In the genomic region with DNA sequence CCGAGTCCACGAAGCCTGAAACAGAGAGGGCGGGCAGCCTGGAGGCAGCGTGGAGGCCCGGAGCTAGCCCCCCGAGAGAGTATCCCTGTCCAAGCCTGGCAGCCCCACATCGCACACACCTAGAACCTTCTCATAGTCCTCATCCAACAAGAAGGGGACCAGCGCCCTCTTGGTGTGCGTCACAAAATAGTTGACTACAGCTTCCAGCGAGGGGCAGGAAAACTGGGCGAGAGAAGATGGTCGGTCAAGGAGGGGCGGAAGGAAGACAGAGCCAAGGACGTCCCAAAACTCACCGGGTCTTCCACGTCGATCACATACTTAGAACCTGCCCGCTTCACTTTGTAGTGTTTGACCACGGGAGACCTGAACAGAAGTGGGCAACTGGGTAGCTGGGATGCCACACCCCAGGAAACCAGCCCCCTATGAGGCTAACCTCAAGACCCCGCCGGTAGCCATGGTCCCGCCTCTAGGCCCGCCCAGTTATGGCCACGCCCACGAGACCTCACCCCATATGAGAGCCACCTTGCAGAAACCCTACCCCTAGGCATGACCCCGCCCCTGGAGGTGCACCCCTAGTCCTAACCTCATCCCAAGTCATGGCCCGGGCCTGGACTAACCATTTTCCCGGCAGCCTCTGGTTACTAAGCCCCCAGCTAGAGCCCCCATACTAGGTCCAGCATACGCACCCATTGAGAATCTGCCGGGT, we compare ENCODE assay signal across 9 mouse cellular contexts. TPM values are rescaled to one million over a fixed set of nuclear protein-coding genes. Genes with fewer than 3 reads are reported as not detected.
A peak's percentile ranks its signal among the peaks of the same experiment; 100 is the strongest.
DNase-seq lines count a peak whose midpoint lies in the region; ATAC-seq and TF ChIP-seq lines count a peak whose summit lies in the region.
"Had no signal": no experiment of that assay in that cellular context is flagged by ENCODE, and none has a peak within 500 bp of the region (broad histone marks: within the 10 kb centered on the region; RNA-seq: fewer than 3 reads in every experiment).

No protein-coding gene starts in this region.

- peak overlapping the region; percentile 10; the same call in 1 of the 2 replicates for H3K4me2 ChIP-seq in stomach, embryonic 14.5 days (replicated peaks; ENCODE audit: low read depth, low read length)
- no peak overlapping the region for H3K4me2 ChIP-seq in stomach, postnatal 0 days (replicated peaks; ENCODE audit: low read depth)
- H3K4me2 ChIP-seq in limb, embryonic 13.5 days (replicated peaks), result peak overlapping the region; percentile 39

- intact Hi-C loops in gastrocnemius, adult 2 months (cut with DNase I), result no loop called here

- 0 out of 2 replicates have a peak, but pooled peaks cover 4% of the 10 kb centered on the region for H3K36me3 ChIP-seq in stomach, embryonic 14.5 days (ENCODE audit: control insufficient read depth, insufficient read depth, low read length)
- H3K36me3 ChIP-seq in stomach, postnatal 0 days (ENCODE audit: control insufficient read depth, insufficient read depth, low read length), result no peaks in the 10 kb centered on the region; the same call in 1 of the 2 replicates
- peaks cover 20% of the 10 kb centered on the region for H3K36me3 ChIP-seq in limb, embryonic 13.5 days

- peak; percentile 22 for DNase-seq in gastrocnemius, adult 2 months
- DNase-seq in gastrocnemius, postnatal 25 days, result no peak
- DNase-seq in stomach, postnatal 0 days (ENCODE audit: low spot score), result no peak
- peak; percentile 65 for DNase-seq in testis, postnatal 10 days (ENCODE audit: low spot score)
- DNase-seq in natural killer cell, adult 2 months (ENCODE audit: low spot score in 2 of 2), result no peak
- DNase-seq in yolk sac, embryonic 10.5 days (ENCODE audit: low spot score), result no peak

- no peaks in the 10 kb centered on the region for H3K27me3 ChIP-seq in stomach, embryonic 14.5 days (ENCODE audit: control insufficient read depth, insufficient read depth, low read length)
- no peaks in the 10 kb centered on the region for H3K27me3 ChIP-seq in stomach, postnatal 0 days (ENCODE audit: control insufficient read depth, insufficient read depth, low read length)
- peaks cover 37% of the 10 kb centered on the region for H3K27me3 ChIP-seq in limb, embryonic 13.5 days

- no peak for TF ChIP-seq EP300 in stomach, postnatal 0 days (optimal IDR thresholded peaks at IDR 0.05)

- H3K9ac ChIP-seq in stomach, embryonic 14.5 days (replicated peaks; ENCODE audit: low read depth, low read length), result no peak overlapping the region
- H3K9ac ChIP-seq in stomach, postnatal 0 days (ENCODE audit: low read length), result no peak overlapping the region
- H3K9ac ChIP-seq in limb, embryonic 13.5 days, result no peak overlapping the region; the same call in 1 of the 2 replicates

- TF ChIP-seq CTCF in gastrocnemius, adult 2 months (IDR thresholded peaks at IDR 0.05), result no peak
- TF ChIP-seq CTCF in stomach, postnatal 0 days (IDR thresholded peaks at IDR 0.05; ENCODE audit: low read depth), result no peak

- H3K27ac ChIP-seq in gastrocnemius, adult 2 months, result no peak overlapping the region
- no peak overlapping the region for H3K27ac ChIP-seq in stomach, embryonic 14.5 days (ENCODE audit: low read length)
- H3K27ac ChIP-seq in stomach, postnatal 0 days (replicated peaks), result no peak overlapping the region
- H3K27ac ChIP-seq in limb, embryonic 13.5 days, result no peak overlapping the region
- H3K27ac ChIP-seq: macrophage had no signal

- H3K4me1 ChIP-seq in stomach, embryonic 14.5 days (ENCODE audit: control insufficient read depth, insufficient read depth, low read length), result no peaks in the 10 kb centered on the region
- H3K4me1 ChIP-seq in stomach, postnatal 0 days (replicated peaks; ENCODE audit: control insufficient read depth, insufficient read depth), result no peaks in the 10 kb centered on the region
- H3K4me1 ChIP-seq in limb, embryonic 13.5 days, result no peaks in the 10 kb centered on the region; the same call in 1 of the 2 replicates

- 10% methylated on average over 30 of the region's 30 CpGs for WGBS in stomach, embryonic 14.5 days
- 30% methylated on average over 30 of the region's 30 CpGs for WGBS in stomach, postnatal 0 days
- 5% methylated on average over 30 of the region's 30 CpGs for WGBS in limb, embryonic 13.5 days

- H3K4me3 ChIP-seq in gastrocnemius, adult 2 months, result no peak overlapping the region
- no peak overlapping the region; the same call in 1 of the 2 replicates for H3K4me3 ChIP-seq in stomach, embryonic 14.5 days (ENCODE audit: low read depth, low read length)
- no peak overlapping the region for H3K4me3 ChIP-seq in stomach, postnatal 0 days (ENCODE audit: low read depth, low read length)
- H3K4me3 ChIP-seq in limb, embryonic 13.5 days, result peak overlapping the region; percentile 18

- no peak for ATAC-seq in stomach, embryonic 14.5 days (ENCODE audit: insufficient number of reproducible peaks, insufficient read depth, low FRiP score, low read depth)
- ATAC-seq in stomach, postnatal 0 days (ENCODE audit: low FRiP score, low TSS enrichment), result no peak
- peak; percentile 29; the same call in 1 of the 2 replicates for ATAC-seq in limb, embryonic 13.5 days (ENCODE audit: low FRiP score, low read depth)

- H3K9me3 ChIP-seq in stomach, embryonic 14.5 days (ENCODE audit: control insufficient read depth, low read depth, low read length), result no peaks in the 10 kb centered on the region
- H3K9me3 ChIP-seq in stomach, postnatal 0 days (ENCODE audit: control insufficient read depth, low read length), result no peaks in the 10 kb centered on the region
- H3K9me3 ChIP-seq in limb, embryonic 13.5 days, result no peaks in the 10 kb centered on the region

RNA-seq across cellular contexts. Expression of a gene that starts 5.4 kb away (rescaled TPM):
- total RNA-seq in gastrocnemius, adult 2 months (2021), result 1 to 10 TPM; 2.6 to 3.1 TPM
- total RNA-seq in gastrocnemius, postnatal 25 days (2021), result 1 to 10 TPM; 2.6 to 4.9 TPM
- 19.7 and 23.8 TPM in 2 replicates for polyA plus RNA-seq in stomach, embryonic 14.5 days (2014; fragmentation: Nextera tagmentation; extraction: Ambion mirVana)
- 44.2 and 50.6 TPM in 2 replicates for polyA plus RNA-seq in stomach, postnatal 0 days (2015; fragmentation: Nextera tagmentation; extraction: Ambion mirVana)
- polyA plus RNA-seq in limb, embryonic 13.5 days (2015; fragmentation: Nextera tagmentation; extraction: Ambion mirVana), result 8.1 and 9.2 TPM in 2 replicates

RNA-seq across cellular contexts. Expression of a gene that starts 5.6 kb away (rescaled TPM):
- total RNA-seq in gastrocnemius, adult 2 months (2021), result 10 to 100 TPM; 41.2 to 41.6 TPM
- total RNA-seq in gastrocnemius, postnatal 25 days (2021), result 10 to 100 TPM; 43.3 to 44.4 TPM
- polyA plus RNA-seq in stomach, embryonic 14.5 days (2014; fragmentation: Nextera tagmentation; extraction: Ambion mirVana), result 97.9 and 102 TPM in 2 replicates
- 28.9 and 34.9 TPM in 2 replicates for polyA plus RNA-seq in stomach, postnatal 0 days (2015; fragmentation: Nextera tagmentation; extraction: Ambion mirVana)
- 108 and 109 TPM in 2 replicates for polyA plus RNA-seq in limb, embryonic 13.5 days (2015; fragmentation: Nextera tagmentation; extraction: Ambion mirVana)

RNA-seq across cellular contexts. Expression of a gene that starts 13.6 kb away (rescaled TPM):
- total RNA-seq in gastrocnemius, adult 2 months (2021), result not detected
- total RNA-seq in gastrocnemius, postnatal 25 days (2021), result not detected
- polyA plus RNA-seq in stomach, embryonic 14.5 days (2014; fragmentation: Nextera tagmentation; extraction: Ambion mirVana), result 13.7 and 17.6 TPM in 2 replicates
- 2.7 and 3.5 TPM in 2 replicates for polyA plus RNA-seq in stomach, postnatal 0 days (2015; fragmentation: Nextera tagmentation; extraction: Ambion mirVana)
- 36.4 and 39.2 TPM in 2 replicates for polyA plus RNA-seq in limb, embryonic 13.5 days (2015; fragmentation: Nextera tagmentation; extraction: Ambion mirVana)
- polyA plus RNA-seq: macrophage had no signal

RNA-seq across cellular contexts. Expression of a gene that starts 29.7 kb away (rescaled TPM):
- total RNA-seq in gastrocnemius, adult 2 months (2021), result under 1 TPM in 1 of 2 experiments, not detected in 1; 0.47 TPM
- under 1 TPM in 1 of 2 experiments, not detected in 1; 0.28 TPM for total RNA-seq in gastrocnemius, postnatal 25 days (2021)
- 12.1 and 16.6 TPM in 2 replicates for polyA plus RNA-seq in stomach, embryonic 14.5 days (2014; fragmentation: Nextera tagmentation; extraction: Ambion mirVana)
- polyA plus RNA-seq in stomach, postnatal 0 days (2015; fragmentation: Nextera tagmentation; extraction: Ambion mirVana), result 3.2 and 3.4 TPM in 2 replicates
- polyA plus RNA-seq in limb, embryonic 13.5 days (2015; fragmentation: Nextera tagmentation; extraction: Ambion mirVana), result 50.4 and 50.7 TPM in 2 replicates
- polyA plus RNA-seq: macrophage had no signal

RNA-seq across cellular contexts. Expression of a gene that starts 36.5 kb away (rescaled TPM):
- total RNA-seq in gastrocnemius, adult 2 months (2021), result 1 to 10 TPM; 8.7 to 9.5 TPM
- 10 to 100 TPM; 10.8 to 12.4 TPM for total RNA-seq in gastrocnemius, postnatal 25 days (2021)
- 127 and 136 TPM in 2 replicates for polyA plus RNA-seq in stomach, embryonic 14.5 days (2014; fragmentation: Nextera tagmentation; extraction: Ambion mirVana)
- polyA plus RNA-seq in stomach, postnatal 0 days (2015; fragmentation: Nextera tagmentation; extraction: Ambion mirVana), result 100 and 101 TPM in 2 replicates
- 190 and 200 TPM in 2 replicates for polyA plus RNA-seq in limb, embryonic 13.5 days (2015; fragmentation: Nextera tagmentation; extraction: Ambion mirVana)

Comparison
In these comparisons a context has a peak if more than half of its experiments do, and no peak if none do; other contexts are left out.
1. DNase-seq: peak in gastrocnemius, adult 2 months (single experiment) and testis, postnatal 10 days (single experiment); none in gastrocnemius, postnatal 25 days (single experiment), stomach, postnatal 0 days (single experiment), natural killer cell, adult 2 months (0 of 2) and yolk sac, embryonic 10.5 days (single experiment).